Mouse (Mus musculus): ENCODE results near the gene Draxin. TPM values are rescaled to one million over a fixed set of nuclear protein-coding genes. Genes with fewer than 3 reads are reported as not detected.

The Draxin gene
- polyA plus RNA-seq, 1 experiment, result 5.6 TPM

GRCm38 (mm10) chr4:148071508-148071907 lies 59.0 kb downstream of the Draxin start:
- WGBS, result 65% methylated on average over 5 of the region's 5 CpGs
- Histone ChIP-seq H3K27ac (ENCODE audit: control insufficient read depth, insufficient read depth, low read depth, low read length, poor library complexity) (no peak overlapping the region), H3K4me1 (ENCODE audit: control insufficient read depth, insufficient read depth, low read length) (no peaks in the 10 kb centered on the region), H3K4me3 (replicated peaks; ENCODE audit: control insufficient read depth, low read depth, low read length) (no peak overlapping the region)
- no peak for TF ChIP-seq POLR2A (IDR thresholded peaks at IDR 0.05; ENCODE audit: borderline replicate concordance, control insufficient read depth, low read depth, low read length)

DNA sequence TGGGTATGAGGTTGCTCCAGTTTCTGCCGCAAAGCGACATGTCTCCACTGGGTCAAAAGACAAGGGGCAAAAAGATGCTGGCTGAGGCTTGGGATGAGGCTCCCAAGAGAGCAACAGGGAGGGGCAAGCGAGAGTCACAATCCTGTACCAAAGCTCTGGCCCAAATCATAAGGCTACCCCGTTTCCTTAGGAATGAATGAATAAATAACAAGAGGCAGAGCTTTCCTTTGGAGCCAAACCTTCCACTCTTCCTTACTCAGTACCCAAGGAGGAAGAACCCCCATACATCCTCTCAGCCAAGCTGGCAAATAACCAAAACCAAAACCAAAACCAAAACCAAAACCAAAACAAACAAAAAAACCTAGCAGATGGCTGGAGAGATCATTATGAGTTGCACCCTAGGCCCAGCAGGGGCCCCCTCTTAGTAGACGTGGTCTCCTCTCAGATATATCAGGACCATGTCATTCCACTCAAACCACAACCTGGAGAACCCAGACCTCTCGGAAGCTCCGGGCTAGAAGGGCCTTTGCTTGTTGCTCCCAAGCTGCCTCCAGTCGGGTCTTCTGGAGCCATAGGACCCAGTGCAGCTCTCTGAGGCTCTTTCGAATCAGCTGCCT lies 60.8 kb downstream of the Draxin start:
- Histone ChIP-seq H3K27ac (ENCODE audit: control insufficient read depth, insufficient read depth, low read depth, low read length, poor library complexity) (0 out of 2 replicates have a peak overlapping the region, but pooled peaks have one; percentile 6), H3K4me1 (ENCODE audit: control insufficient read depth, insufficient read depth, low read length) (no peaks in the 10 kb centered on the region), H3K4me3 (replicated peaks; ENCODE audit: control insufficient read depth, low read depth, low read length) (no peak overlapping the region)
- TF ChIP-seq CTCF (IDR thresholded peaks at IDR 0.05; ENCODE audit: control insufficient read depth, insufficient read depth, low read length) (no peak), POLR2A (IDR thresholded peaks at IDR 0.05; ENCODE audit: borderline replicate concordance, control insufficient read depth, low read depth, low read length) (no peak)
- WGBS, result 54% methylated on average over 9 of the region's 9 CpGs

- 88% methylated on average over 8 of the region's 8 CpGs for WGBS
- no peaks in the 10 kb centered on the region for H3K4me1 ChIP-seq (ENCODE audit: control insufficient read depth, insufficient read depth, low read length)
- H3K4me3 ChIP-seq (replicated peaks; ENCODE audit: control insufficient read depth, low read depth, low read length), result no peak overlapping the region
- TF ChIP-seq POLR2A (IDR thresholded peaks at IDR 0.05; ENCODE audit: borderline replicate concordance, control insufficient read depth, low read depth, low read length), result no peak
- H3K27ac ChIP-seq (ENCODE audit: control insufficient read depth, insufficient read depth, low read depth, low read length, poor library complexity), result no peak overlapping the region
These were observed 63.2 kb downstream of the Draxin start for GRCm38 (mm10) chr4:148067346-148067745.

GRCm38 (mm10) chr4:148066401-148066744 lies 64.1 kb downstream of the Draxin start:
- WGBS, result 73% methylated on average over 9 of the region's 9 CpGs
- Histone ChIP-seq H3K4me3 (replicated peaks; ENCODE audit: control insufficient read depth, low read depth, low read length) (no peak overlapping the region), H3K27ac (ENCODE audit: control insufficient read depth, insufficient read depth, low read depth, low read length, poor library complexity) (no peak overlapping the region), H3K4me1 (ENCODE audit: control insufficient read depth, insufficient read depth, low read length) (no peaks in the 10 kb centered on the region)
- TF ChIP-seq CTCF (IDR thresholded peaks at IDR 0.05; ENCODE audit: control insufficient read depth, insufficient read depth, low read length) (no peak), POLR2A (IDR thresholded peaks at IDR 0.05; ENCODE audit: borderline replicate concordance, control insufficient read depth, low read depth, low read length) (no peak)

GRCm38 (mm10) chr4:148065702-148066400 lies 64.6 kb downstream of the Draxin start:
- WGBS, result 63% methylated on average over 6 of the region's 6 CpGs
- Histone ChIP-seq H3K4me3 (replicated peaks; ENCODE audit: control insufficient read depth, low read depth, low read length) (no peak overlapping the region), H3K4me1 (ENCODE audit: control insufficient read depth, insufficient read depth, low read length) (no peaks in the 10 kb centered on the region), H3K27ac (ENCODE audit: control insufficient read depth, insufficient read depth, low read depth, low read length, poor library complexity) (no peak overlapping the region)
- TF ChIP-seq POLR2A (IDR thresholded peaks at IDR 0.05; ENCODE audit: borderline replicate concordance, control insufficient read depth, low read depth, low read length) (no peak), CTCF (IDR thresholded peaks at IDR 0.05; ENCODE audit: control insufficient read depth, insufficient read depth, low read length) (no peak)

GRCm38 (mm10) chr4:148061086-148061480 lies 69.4 kb downstream of the Draxin start:
- 89% methylated on average over 9 of the region's 9 CpGs for WGBS
- no peak for TF ChIP-seq POLR2A (IDR thresholded peaks at IDR 0.05; ENCODE audit: borderline replicate concordance, control insufficient read depth, low read depth, low read length)
- no peak for TF ChIP-seq CTCF (IDR thresholded peaks at IDR 0.05; ENCODE audit: control insufficient read depth, insufficient read depth, low read length)
- Histone ChIP-seq H3K27ac (ENCODE audit: control insufficient read depth, insufficient read depth, low read depth, low read length, poor library complexity) (no peak overlapping the region), H3K4me3 (replicated peaks; ENCODE audit: control insufficient read depth, low read depth, low read length) (no peak overlapping the region), H3K4me1 (ENCODE audit: control insufficient read depth, insufficient read depth, low read length) (no peaks in the 10 kb centered on the region)

GRCm38 (mm10) chr4:148060120-148061085 lies 70.1 kb downstream of the Draxin start:
- Histone ChIP-seq H3K27ac (ENCODE audit: control insufficient read depth, insufficient read depth, low read depth, low read length, poor library complexity) (no peak overlapping the region), H3K4me1 (ENCODE audit: control insufficient read depth, insufficient read depth, low read length) (no peaks in the 10 kb centered on the region), H3K4me3 (replicated peaks; ENCODE audit: control insufficient read depth, low read depth, low read length) (no peak overlapping the region)
- TF ChIP-seq CTCF (IDR thresholded peaks at IDR 0.05; ENCODE audit: control insufficient read depth, insufficient read depth, low read length) (peak; percentile 77), POLR2A (IDR thresholded peaks at IDR 0.05; ENCODE audit: borderline replicate concordance, control insufficient read depth, low read depth, low read length) (no peak)
- WGBS, result 49% methylated on average over 13 of the region's 13 CpGs

- WGBS, result 88% methylated on average over 6 of the region's 6 CpGs
- no peak for TF ChIP-seq CTCF (IDR thresholded peaks at IDR 0.05; ENCODE audit: control insufficient read depth, insufficient read depth, low read length)
- no peak for TF ChIP-seq POLR2A (IDR thresholded peaks at IDR 0.05; ENCODE audit: borderline replicate concordance, control insufficient read depth, low read depth, low read length)
- no peaks in the 10 kb centered on the region for H3K4me1 ChIP-seq (ENCODE audit: control insufficient read depth, insufficient read depth, low read length)
- H3K4me3 ChIP-seq (replicated peaks; ENCODE audit: control insufficient read depth, low read depth, low read length), result no peak overlapping the region
- H3K27ac ChIP-seq (ENCODE audit: control insufficient read depth, insufficient read depth, low read depth, low read length, poor library complexity), result no peak overlapping the region
These were observed 71.5 kb downstream of the Draxin start for GRCm38 (mm10) chr4:148058993-148059392.
